Mouse (Mus musculus) midbrain, embryonic 14.5 days (tissue): ENCODE measurements around the gene Smarcc2. TPM values are rescaled to one million over a fixed set of nuclear protein-coding genes. Genes with fewer than 3 reads are reported as not detected.

Experiments used
- ATAC-seq: fragments of 200-750 bp; cut with Nextera tagmentation; 2 replicates; pipeline ENCODE4 v1.8.0; 2017; ENCODE audit warnings: moderate number of reproducible peaks, moderate library complexity; ENCODE audit not compliant: low FRiP score, low TSS enrichment
- DNase-seq: peaks from one replicate; pipeline ENCODE4 v3.0.0-alpha.2; 2015
- H3K27ac ChIP-seq: fragments of 300-500 bp; sonication (generic); replicated peaks from 2 replicates; pipeline ENCODE4 v1.5.1; 2014; ENCODE audit warnings: mild to moderate bottlenecking, low read depth, low read length, moderate library complexity
- H3K27me3 ChIP-seq: fragments of 300-500 bp; sonication (generic); 2 replicates; pipeline ENCODE4 v1.6.1; 2014; ENCODE audit warnings: low read length, control low read depth, mixed read lengths; ENCODE audit not compliant: control insufficient read depth, insufficient read depth
- H3K36me3 ChIP-seq: fragments of 300-500 bp; sonication (generic); 2 replicates; pipeline ENCODE4 v1.6.1; 2014; ENCODE audit warnings: low read length, control low read depth; ENCODE audit not compliant: control insufficient read depth, insufficient read depth
- H3K4me1 ChIP-seq: fragments of 300-500 bp; sonication (generic); 2 replicates; pipeline ENCODE4 v1.6.1; 2014; ENCODE audit warnings: mild to moderate bottlenecking, antibody characterized with exemption, low read length, control low read depth; ENCODE audit not compliant: control insufficient read depth, insufficient read depth
- H3K4me2 ChIP-seq: fragments of 300-500 bp; sonication (generic); 2 replicates; pipeline ENCODE4 v1.6.1; 2014; ENCODE audit warnings: mild to moderate bottlenecking, low read length, moderate library complexity
- H3K4me3 ChIP-seq: fragments of 300-500 bp; sonication (generic); replicated peaks from 2 replicates; pipeline ENCODE4 v1.5.1; 2014; ENCODE audit warnings: low read depth, low read length
- H3K9ac ChIP-seq: fragments of 300-500 bp; sonication (generic); replicated peaks from 2 replicates; pipeline ENCODE4 v1.6.1; 2014; ENCODE audit warnings: mild to moderate bottlenecking, low read length, moderate library complexity
- H3K9me3 ChIP-seq: fragments of 300-500 bp; sonication (generic); 2 replicates; pipeline ENCODE4 v1.6.1; 2016; ENCODE audit warnings: low read length, control low read depth, mixed read lengths; ENCODE audit not compliant: control insufficient read depth
- WGBS: fragments of 180-500 bp; shearing (Covaris S2); extraction: QIAGEN DNeasy Blood & Tissue Kit; methylation state at CpG from one replicate; pipeline ENCODE4 v1.1.7; 2014; 5-methylcytosine and 5-hydroxymethylcytosine counted together
- microRNA-seq: library from miRNA; unstranded; fragments of <30 nt; microRNA quantifications from one replicate; pipeline ENCODE4, GENCODE M21; 2016
- polyA plus RNA-seq: library from polyadenylated mRNA; unstranded; fragments of >200 nt; fragmentation: Nextera tagmentation; extraction: Ambion mirVana; gene quantifications from 2 replicates; pipeline ENCODE4 v1.2.1, GENCODE M21; 2014

Gene Smarcc2
- polyA plus RNA-seq, 1 experiment from 2014 or later = 229 TPM

GRCm38 (mm10) chr10:128538340-128538870 lies 79.4 kb downstream of the Smarcc2 start:
- WGBS = 94% methylated on average over 1 of the region's 1 CpGs
- Histone ChIP-seq H3K9ac (no peak overlapping the region), H3K27me3 (no peaks in the 10 kb centered on the region), H3K4me3 (no peak overlapping the region), H3K36me3 (peaks cover 25% of the 10 kb centered on the region), H3K27ac (no peak overlapping the region), H3K9me3 (no peaks in the 10 kb centered on the region), H3K4me1 (0 out of 2 replicates have a peak, but pooled peaks cover 3% of the 10 kb centered on the region), H3K4me2 (no peak overlapping the region)
- no peak for ATAC-seq
- no peak for DNase-seq

Small RNA genes lying within 50 kb of the gene (microRNA-seq; reads per million reads assigned to microRNA genes)
- gene Mir6916 = not detected
- gene Mir8105 = 0.59 reads per million

Other genes starting within 250 kb of the Smarcc2 start
- gene Spryd4, start 247.4 kb upstream of the Smarcc2 start, polyA plus RNA-seq = 15.1 and 16.8 TPM in 2 replicates
- 0.12 and 0.17 TPM in 2 replicates for gene Mip, start 233.4 kb upstream of the Smarcc2 start, polyA plus RNA-seq
- 13.5 and 19.5 TPM in 2 replicates for gene Timeless, start 227.2 kb upstream of the Smarcc2 start, polyA plus RNA-seq
- not detected in 2 replicates for gene Apon, start 205.2 kb upstream of the Smarcc2 start, polyA plus RNA-seq
- not detected in 2 replicates for gene Apof, start 190.6 kb upstream of the Smarcc2 start, polyA plus RNA-seq
- 12.2 and 23.0 TPM in 2 replicates for gene Stat2, start 188.7 kb upstream of the Smarcc2 start, polyA plus RNA-seq
- 0.22 TPM in 1 of 2 replicates, not detected in the other for gene Il23a, start 160.5 kb upstream of the Smarcc2 start, polyA plus RNA-seq
- 18.5 and 23.0 TPM in 2 replicates for gene Pan2, start 155.9 kb upstream of the Smarcc2 start, polyA plus RNA-seq
- 193 and 194 TPM in 2 replicates for gene Cnpy2, start 136.8 kb upstream of the Smarcc2 start, polyA plus RNA-seq
- gene Cs, start 121.5 kb upstream of the Smarcc2 start, polyA plus RNA-seq = 221 and 247 TPM in 2 replicates
- gene Coq10a, start 90.3 kb upstream of the Smarcc2 start, polyA plus RNA-seq = 50.5 and 53.0 TPM in 2 replicates
- 13.3 and 14.1 TPM in 2 replicates for gene Ankrd52, start 82.1 kb upstream of the Smarcc2 start, polyA plus RNA-seq
- not detected in 2 replicates for gene Slc39a5, start 58.0 kb upstream of the Smarcc2 start, polyA plus RNA-seq
- gene Nabp2, start 47.8 kb upstream of the Smarcc2 start, polyA plus RNA-seq = 142 and 144 TPM in 2 replicates
- gene Rnf41, start 47.6 kb upstream of the Smarcc2 start, polyA plus RNA-seq = 80.3 and 96.2 TPM in 2 replicates
- 750 and 787 TPM in 2 replicates for gene Myl6, start 34.9 kb downstream of the Smarcc2 start, polyA plus RNA-seq
- gene Myl6b, start 39.4 kb downstream of the Smarcc2 start, polyA plus RNA-seq = 5.3 and 6.8 TPM in 2 replicates
- 6.0 and 10.9 TPM in 2 replicates for gene Esyt1, start 66.6 kb downstream of the Smarcc2 start, polyA plus RNA-seq
- 17.6 and 19.6 TPM in 2 replicates for gene Zc3h10, start 88.5 kb downstream of the Smarcc2 start, polyA plus RNA-seq
- 2,375 and 2,760 TPM in 2 replicates for gene Rpl41, start 90.1 kb downstream of the Smarcc2 start, polyA plus RNA-seq
- 122 and 142 TPM in 2 replicates for gene Pa2g4, start 106.7 kb downstream of the Smarcc2 start, polyA plus RNA-seq
- gene Erbb3, start 130.4 kb downstream of the Smarcc2 start, polyA plus RNA-seq = 0.26 and 0.47 TPM in 2 replicates
- 529 and 586 TPM in 2 replicates for gene Rps26, start 167.5 kb downstream of the Smarcc2 start, polyA plus RNA-seq
- gene Ikzf4, start 186.7 kb downstream of the Smarcc2 start, polyA plus RNA-seq = 21.2 and 23.6 TPM in 2 replicates
- 10.3 and 10.4 TPM in 2 replicates for gene Suox, start 214.8 kb downstream of the Smarcc2 start, polyA plus RNA-seq
- 80.4 and 100 TPM in 2 replicates for gene Rab5b, start 237.0 kb downstream of the Smarcc2 start, polyA plus RNA-seq
- gene Pmel, start 244.9 kb downstream of the Smarcc2 start, polyA plus RNA-seq = 0.22 and 0.38 TPM in 2 replicates
- 13.2 and 24.2 TPM in 2 replicates for gene Cdk2, start 245.8 kb downstream of the Smarcc2 start, polyA plus RNA-seq